Mouse (Mus musculus) layer of hippocampus, adult 6 months (tissue): ENCODE measurements around the gene Eif2b2. TPM values are rescaled to one million over a fixed set of nuclear protein-coding genes. Genes with fewer than 3 reads are reported as not detected.

Experiments
- long read RNA-seq, 2 experiments: library from polyadenylated mRNA; unstranded; transcript quantifications; one replicate each; pipeline ENCODE4 v2.0.0; 2019 to 2020
- microRNA-seq: library from miRNA; unstranded; fragments of <30 nt; microRNA quantifications from one replicate; pipeline ENCODE4 v1.2.0, GENCODE M21; 2020
- polyA plus RNA-seq: library from polyadenylated mRNA; unstranded; fragments of <200 nt; fragmentation: Nextera tagmentation; gene quantifications from 2 replicates; pipeline ENCODE4 v1.2.3, GENCODE M21; 2021

Eif2b2 gene
- polyA plus RNA-seq: 65.5 and 76.9 TPM in 2 replicates
- long read RNA-seq, experiment 1, transcript Eif2b2-201 (8 exons, 1,605 nt): major isoform, 56 of 63 reads
- long read RNA-seq, experiment 1, partial matches to known transcripts: 4 of 63 reads
- long read RNA-seq, experiment 1, other reads (novel, unspliced or antisense): 2 of 63 reads
- long read RNA-seq, experiment 2, transcript Eif2b2-201 (8 exons, 1,605 nt): major isoform, 172 of 190 reads
- long read RNA-seq, experiment 2, partial matches to known transcripts: 4 of 190 reads
- long read RNA-seq, experiment 2, other reads (novel, unspliced or antisense): 12 of 190 reads

DNA sequence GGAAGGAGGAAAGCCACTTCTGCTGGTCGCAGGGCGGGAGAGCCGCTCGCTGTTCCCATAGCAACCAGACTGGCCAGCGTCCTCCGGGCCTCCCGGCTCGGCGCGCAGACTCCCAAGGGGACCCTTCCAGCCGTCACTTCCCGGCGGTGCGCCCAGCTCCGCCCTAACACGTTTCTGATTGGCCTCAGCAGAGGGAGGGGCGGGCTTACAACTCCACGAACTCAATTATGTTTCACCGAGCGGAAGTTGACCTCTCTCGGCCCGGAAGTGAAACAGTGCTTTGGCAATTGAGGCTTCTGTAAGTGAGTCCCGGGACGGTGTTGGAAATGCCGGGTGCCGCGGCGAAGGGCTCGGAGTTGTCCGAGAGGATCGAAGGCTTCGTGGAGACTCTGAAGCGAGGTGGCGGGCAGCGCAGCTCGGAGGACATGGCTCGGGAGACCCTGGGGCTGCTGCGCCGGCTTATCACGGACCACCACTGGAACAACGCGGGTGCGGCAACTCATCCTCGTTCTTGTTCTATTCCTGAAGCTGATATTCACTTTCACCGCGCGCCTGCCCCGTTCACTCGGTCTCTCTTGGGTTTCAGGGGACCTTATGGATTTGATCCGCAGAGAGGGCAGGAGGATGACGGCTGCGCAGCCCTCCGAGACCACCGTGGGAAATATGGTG, at the start of gene Eif2b2:
Gene Eif2b2, plus strand, starts transcription at position 246 of the 669 bp plus-strand sequence.

DNA sequence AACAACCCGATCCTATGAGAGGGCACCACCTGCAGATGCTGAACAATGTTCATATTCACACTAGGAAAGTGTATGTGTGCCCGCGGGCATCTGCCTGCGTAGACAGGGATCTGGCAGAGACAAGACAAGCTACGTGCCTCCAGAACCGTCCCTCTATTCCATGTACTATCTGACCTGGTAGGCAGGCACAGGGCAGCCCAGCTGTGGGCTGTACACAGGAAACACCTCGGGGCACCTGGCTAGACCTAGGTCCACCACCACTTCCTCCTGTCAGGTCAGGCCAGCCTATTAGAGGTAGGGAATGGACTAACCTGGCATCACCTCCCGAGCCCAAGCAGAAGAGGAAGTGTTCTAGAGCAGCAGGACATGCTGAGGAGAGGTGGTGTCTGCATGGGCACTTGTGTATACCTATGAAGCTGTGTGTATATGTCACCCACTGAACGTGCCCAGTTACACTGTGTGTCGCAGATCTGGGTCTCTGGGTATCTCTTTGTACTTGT, 41.5 kb upstream of the Eif2b2 start, which contains the start of gene Pgf:
Gene Pgf, minus strand, starts transcription at position 51 of the 500 bp plus-strand sequence.

DNA sequence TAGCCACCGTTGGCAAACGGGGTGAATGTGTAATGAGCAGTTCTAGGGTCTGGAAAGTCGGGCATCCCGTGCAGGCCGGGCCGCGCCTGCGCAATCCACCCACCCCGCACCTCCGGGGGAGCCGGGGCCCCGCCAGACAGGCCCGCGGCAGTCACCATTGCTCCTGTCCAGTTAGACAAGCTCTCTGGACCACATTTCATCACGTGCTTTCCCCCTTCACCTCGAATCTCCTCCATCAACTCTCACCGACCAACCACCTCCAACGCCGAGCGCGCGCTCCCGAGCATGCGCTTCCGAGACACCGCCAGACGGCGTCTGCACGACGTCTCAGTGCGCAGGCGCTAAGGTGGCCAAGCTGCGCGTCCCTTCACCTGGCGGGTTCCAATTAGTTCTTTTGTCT, 51.0 kb downstream of the Eif2b2 start, which contains the start of gene Mlh3:
Gene Mlh3, minus strand, starts transcription at position 281 of the 400 bp plus-strand sequence.

Small RNAs within 50 kb of the gene (microRNA-seq; reads per million reads assigned to microRNA genes)
- not detected for gene Mir6938

Other genes with a start within 250 kb of the Eif2b2 start
- gene Fcf1, start 248.6 kb upstream of the Eif2b2 start, polyA plus RNA-seq: 60.9 and 71.6 TPM in 2 replicates
- 13.1 TPM in 2 replicates for gene Arel1, start 248.6 kb upstream of the Eif2b2 start, polyA plus RNA-seq
- gene Ylpm1, start 223.2 kb upstream of the Eif2b2 start, polyA plus RNA-seq: 13.2 and 14.0 TPM in 2 replicates
- 1.4 and 2.0 TPM in 2 replicates for gene Prox2, start 108.7 kb upstream of the Eif2b2 start, polyA plus RNA-seq
- gene Dlst, start 108.6 kb upstream of the Eif2b2 start, polyA plus RNA-seq: 45.9 and 50.4 TPM in 2 replicates
- 18.8 and 18.9 TPM in 2 replicates for gene Rps6kl1, start 68.2 kb upstream of the Eif2b2 start, polyA plus RNA-seq
- gene Pgf, start 41.7 kb upstream of the Eif2b2 start, polyA plus RNA-seq: 6.7 and 6.9 TPM in 2 replicates
- gene Mlh3, start 51.1 kb downstream of the Eif2b2 start, polyA plus RNA-seq: 5.9 and 6.6 TPM in 2 replicates
- 68.8 and 70.2 TPM in 2 replicates for gene Acyp1, start 69.0 kb downstream of the Eif2b2 start, polyA plus RNA-seq
- gene Zc2hc1c, start 69.1 kb downstream of the Eif2b2 start, polyA plus RNA-seq: 0.89 and 1.4 TPM in 2 replicates
- 2.8 TPM in 2 replicates for gene Nek9, start 119.9 kb downstream of the Eif2b2 start, polyA plus RNA-seq
- 124 and 153 TPM in 2 replicates for gene Tmed10, start 155.4 kb downstream of the Eif2b2 start, polyA plus RNA-seq